Mouse (Mus musculus) lung, postnatal 36 days (tissue): ENCODE data around the gene Ddx4.
A peak's percentile ranks its signal among the peaks of the same experiment; 100 is the strongest.
"Not testable (repeated sequence)": the region's sequence is repeated elsewhere in the genome, so short reads cannot be mapped to it uniquely, and the experiment has no call there.

ENCODE experiments used
- DNase-seq: peaks from one replicate; pipeline ENCODE4 v3.0.0; 2022; ENCODE audit warnings: mixed read lengths

Ddx4 gene

DNA sequence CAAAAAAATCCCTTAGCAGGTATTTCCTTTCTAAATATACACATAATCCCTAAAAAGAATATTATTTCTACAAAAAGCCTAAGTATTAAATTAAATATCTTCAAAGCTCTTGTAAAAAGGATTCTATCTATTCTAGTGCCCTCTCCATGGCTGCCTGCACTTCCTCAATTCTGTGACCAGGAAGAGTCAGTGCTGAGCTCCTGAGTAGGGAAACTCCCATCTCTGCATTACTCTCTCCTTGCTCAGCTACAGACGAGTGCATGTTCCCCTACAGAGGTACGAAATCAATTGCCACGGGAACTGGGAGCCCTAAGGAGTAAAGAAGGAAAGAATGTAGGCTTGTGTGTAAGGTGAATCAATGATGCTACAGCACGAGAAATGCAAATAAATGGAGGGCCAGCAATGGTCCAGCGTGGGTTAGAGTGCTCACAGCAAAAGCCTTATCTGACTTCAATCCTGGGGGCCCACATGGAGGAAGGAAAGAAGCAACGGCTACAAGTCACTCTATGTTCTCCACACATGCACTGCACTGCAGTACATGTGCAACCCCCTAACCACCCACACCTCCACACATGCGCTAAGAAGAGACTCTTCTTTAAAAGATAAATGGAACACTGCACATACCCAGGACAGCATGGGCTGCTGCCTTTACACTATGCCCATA, 17.0 kb downstream of the Ddx4 start:
- no peak for DNase-seq

DNA sequence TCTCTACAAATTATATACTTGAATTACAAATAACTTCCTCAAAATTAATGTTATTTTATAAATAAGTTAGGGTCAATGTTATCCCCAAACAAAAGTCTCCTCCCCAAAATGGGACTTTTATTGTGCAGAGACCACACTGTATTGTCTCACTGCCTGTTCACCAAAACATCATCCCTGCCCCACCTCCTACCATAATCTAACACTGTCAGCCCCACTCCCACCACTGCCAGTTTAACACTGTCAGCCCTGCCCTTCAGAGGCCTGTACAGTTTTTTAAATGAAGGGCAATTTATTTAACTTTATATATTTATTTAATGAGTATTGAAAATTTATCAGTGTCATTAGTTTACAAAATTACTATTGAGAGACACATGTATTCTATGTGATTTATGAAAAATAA, 26.7 kb downstream of the Ddx4 start:
- no peak for DNase-seq

GRCm38 (mm10) chr13:112624622-112625021, 27.7 kb downstream of the Ddx4 start:
- DNase-seq: no peak

DNA sequence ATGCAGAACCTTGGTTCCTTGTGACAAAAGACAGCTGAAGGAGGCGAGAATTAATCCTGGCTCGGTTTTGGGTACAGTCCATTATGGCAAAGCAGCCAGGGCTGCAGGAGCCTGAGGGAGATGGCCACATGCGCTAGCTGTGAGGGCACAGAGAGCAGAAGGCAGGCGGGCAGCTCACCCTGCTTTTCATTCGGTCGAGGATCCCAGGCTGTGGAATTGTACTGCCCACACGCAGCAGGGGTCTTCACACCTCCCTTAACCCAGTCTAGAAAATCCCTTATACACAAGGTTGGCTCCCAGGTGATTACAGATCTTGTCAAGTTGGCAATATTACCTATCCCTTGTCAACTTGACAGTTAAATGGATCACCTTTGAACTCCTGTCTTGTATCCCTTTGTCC, 28.6 kb downstream of the Ddx4 start:
- no peak for DNase-seq

DNA sequence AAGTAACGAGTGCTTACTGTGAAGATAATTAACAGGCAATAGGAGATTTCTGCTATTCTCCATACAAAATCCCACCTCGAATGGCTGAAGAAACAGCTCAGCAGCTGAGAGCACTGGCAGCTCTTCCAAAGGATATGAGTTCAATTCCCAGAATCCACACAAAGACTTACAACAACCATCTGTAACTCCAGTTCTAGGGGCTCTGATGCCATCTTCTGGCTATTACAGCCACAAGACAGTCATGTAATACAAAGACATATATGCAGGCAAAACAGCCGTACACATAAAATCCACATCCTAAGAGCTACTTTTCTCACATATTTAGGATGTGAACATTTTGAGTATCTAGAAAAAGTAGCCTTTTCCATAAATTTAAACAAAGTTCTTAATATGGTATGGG, 30.7 kb downstream of the Ddx4 start:
- DNase-seq: peak; percentile 7

DNA sequence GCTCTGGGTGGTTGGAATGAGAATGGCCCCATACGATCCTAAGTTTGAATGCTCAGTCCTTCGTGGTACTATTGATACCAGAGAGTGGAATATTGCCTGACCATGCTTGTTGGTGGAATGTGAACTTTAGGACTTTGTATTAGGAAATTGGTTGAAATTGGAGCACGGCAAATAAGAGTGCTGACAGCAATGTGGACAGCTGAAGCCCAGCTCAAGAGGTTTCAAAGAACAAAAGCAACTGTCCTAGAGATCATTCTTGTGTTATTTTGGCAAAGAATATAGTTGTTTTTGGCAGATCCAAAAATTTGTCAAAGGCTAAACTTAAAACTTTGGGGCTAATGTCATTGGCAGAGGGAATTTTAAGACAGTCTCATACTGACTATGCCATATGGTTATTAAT, 43.7 kb downstream of the Ddx4 start:
- DNase-seq: no peak

DNA sequence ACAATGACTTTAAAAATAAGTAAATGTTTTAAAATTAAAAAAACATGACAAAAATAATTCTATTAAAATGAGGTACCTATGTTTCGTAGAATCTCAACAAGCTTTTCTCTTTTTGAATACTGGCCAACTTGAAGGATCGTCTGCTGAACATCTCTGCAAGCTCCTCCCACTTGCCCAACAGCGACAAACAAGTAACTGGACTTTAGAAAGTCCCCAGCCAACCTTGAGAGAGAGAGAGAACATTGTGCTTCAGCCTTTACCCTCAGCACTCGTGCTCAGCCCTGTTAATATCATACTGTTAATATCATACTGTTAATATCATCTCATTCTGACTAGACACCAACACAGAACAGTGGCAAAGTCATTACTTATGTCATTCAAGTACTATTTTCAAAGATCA, 47.9 kb downstream of the Ddx4 start:
- no peak for DNase-seq

GRCm38 (mm10) chr13:112603839-112604238, 48.4 kb downstream of the Ddx4 start:
- DNase-seq: no peak

- no peak for DNase-seq
Observed at GRCm38 (mm10) chr13:112602607-112603006, 49.7 kb downstream of the Ddx4 start.

GRCm38 (mm10) chr13:112594260-112594659, 58.0 kb downstream of the Ddx4 start, which contains the start of gene Il31ra:
Il31ra (minus strand) TSS chr13:112594360.
- DNase-seq: not testable (repeated sequence)

DNA sequence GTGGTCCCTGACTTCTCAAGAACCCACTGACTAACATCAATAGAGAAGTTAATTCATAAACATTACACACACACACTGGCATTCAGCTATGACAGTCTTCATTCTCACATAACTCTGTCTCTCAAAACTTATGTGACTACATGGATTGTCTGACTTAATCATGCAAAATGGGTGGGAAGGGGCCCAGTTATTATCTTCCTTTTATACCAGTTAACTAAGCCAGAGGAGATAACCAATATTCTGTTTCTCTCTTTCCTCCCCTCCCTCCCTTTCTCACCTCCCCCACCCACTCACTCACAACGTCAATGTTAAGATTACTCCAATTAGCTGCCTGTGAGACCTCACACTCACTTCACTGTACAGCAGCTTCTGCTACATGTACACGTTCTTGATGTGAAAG, 62.0 kb downstream of the Ddx4 start:
- no peak for DNase-seq

- DNase-seq: no peak
Observed at GRCm38 (mm10) chr13:112589625-112590024, 62.6 kb downstream of the Ddx4 start.

DNA sequence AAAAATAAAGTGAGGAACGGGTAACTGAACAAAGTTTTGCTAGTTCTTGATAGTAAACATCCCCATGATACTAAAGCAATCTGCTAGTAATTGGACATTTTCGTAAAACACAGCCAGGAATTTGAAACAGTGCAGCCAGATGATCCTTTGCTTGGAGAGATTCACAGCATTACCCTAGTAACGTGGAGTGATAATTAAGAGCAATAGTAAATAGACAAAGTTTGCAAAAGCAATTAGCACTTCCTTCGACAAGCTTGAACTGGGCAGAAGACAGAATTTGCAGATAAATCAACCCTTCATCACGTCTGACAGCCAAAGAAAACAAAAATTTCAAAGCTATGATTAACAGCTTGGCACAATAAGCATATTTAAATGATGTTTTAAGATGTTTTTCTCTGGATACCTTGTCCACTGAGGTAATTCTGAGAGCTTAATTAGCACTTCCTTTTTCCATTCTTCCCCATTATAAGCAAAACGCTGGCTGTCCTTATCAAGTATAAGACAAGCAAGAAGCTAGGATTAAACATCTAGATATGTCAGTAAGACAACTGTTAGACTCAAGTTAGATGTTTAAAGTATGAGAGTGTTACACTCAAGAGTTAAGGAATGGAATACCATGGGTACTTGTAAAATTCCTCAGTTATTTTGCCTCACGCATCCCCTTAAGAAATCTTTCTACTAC, 67.6 kb downstream of the Ddx4 start:
- DNase-seq: no peak

DNA sequence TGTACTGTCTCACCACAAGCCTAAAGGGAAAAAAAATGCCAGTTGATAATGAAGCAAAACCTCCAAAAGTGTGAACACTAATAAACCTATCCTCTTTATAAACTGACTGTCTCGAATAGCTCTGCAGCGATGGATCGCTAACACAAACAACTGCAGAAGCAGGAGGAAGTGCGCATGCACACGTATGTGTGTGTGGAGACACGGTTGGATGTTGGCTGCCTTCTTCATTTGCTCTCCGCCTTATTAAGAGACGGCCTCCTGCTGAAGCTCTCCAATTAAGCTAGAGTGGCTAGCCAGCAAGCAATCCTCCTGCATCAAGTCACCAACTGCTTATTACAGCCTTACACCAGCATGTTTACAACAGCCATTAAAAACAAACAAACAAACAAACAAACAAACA, 70.0 kb downstream of the Ddx4 start:
- DNase-seq: no peak

DNA sequence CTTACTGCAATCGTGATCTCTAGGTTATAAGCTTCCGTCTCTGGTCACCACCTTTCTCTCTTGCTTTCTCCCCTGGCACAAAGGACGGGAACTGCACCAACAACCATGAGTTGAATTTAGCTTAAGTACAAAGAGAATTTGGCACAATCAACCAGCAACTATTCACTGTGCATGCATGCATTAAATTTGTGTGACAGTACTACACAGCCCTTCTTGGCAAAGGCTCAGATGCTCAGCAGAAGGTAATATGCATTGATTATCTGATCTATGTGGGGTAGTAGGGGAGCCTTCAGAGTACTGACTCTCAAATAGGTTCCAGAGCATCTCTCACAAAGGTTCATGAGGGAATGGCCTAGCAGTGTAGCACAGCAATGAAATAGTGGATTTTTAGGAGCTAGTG, 70.5 kb downstream of the Ddx4 start:
- DNase-seq: no peak

GRCm38 (mm10) chr13:112580590-112581320, 71.5 kb downstream of the Ddx4 start:
- no peak for DNase-seq

GRCm38 (mm10) chr13:112578041-112578440, 74.2 kb downstream of the Ddx4 start:
- DNase-seq: peak; percentile 99

DNA sequence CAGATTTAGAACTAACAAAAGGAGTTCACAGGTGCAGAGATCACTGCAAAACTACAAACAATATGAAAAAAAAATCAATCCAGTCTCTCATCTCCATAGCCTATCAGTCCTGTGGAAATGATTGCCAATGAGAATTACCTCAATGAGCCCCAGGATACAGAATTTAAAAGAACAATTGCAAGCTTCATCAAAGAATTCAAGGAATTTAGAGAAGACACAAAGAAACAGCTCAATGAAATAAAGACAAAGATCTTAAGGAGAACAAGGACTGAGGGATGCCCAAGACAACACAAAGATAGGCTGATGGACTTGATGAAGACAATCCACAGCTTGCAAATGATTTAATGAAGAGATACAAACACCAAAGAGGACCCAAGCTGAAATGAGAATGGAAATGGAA, 78.5 kb downstream of the Ddx4 start:
- DNase-seq: no peak

DNA sequence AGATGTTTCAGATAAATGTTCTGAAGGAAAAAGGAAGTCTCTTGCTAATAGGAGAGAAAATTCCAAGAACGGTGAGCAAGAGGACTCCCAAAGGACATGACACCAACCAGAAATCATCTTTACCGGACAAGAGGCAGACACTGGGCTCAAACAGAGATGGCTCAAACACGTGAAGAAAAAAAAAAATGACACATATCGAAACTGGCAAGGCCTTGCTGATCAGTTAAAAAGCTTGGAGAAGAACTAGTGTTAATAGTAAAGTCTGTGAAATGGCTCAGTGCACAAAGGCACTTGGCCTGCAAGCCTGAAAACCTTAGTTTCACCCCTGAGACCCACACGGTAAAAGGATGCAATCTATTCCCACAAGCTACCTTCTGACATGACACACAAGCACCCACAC, 81.5 kb downstream of the Ddx4 start:
- DNase-seq: no peak

GRCm38 (mm10) chr13:112569606-112570005, 82.7 kb downstream of the Ddx4 start:
- no peak for DNase-seq

- no peak for DNase-seq
Observed at GRCm38 (mm10) chr13:112560554-112561138, 91.6 kb downstream of the Ddx4 start.

DNA sequence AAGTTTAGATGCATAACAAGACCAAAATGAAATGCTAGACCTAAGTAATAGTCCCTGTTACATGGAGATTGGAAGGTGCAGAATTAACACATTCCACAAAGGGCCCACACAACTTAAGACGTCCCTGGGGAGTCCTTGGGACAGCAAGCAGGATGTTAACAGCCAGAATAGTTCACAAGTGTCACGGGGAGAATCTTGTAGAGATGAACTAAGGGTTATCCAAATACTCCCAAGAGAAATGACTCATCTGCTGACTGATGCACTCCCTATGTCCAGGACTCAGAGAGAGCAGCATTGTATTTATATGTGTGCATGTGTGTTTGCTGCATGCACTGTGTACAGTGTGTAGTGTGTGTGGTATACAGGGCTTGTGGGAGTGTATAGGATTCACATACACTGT, 95.8 kb downstream of the Ddx4 start:
- no peak for DNase-seq

- DNase-seq: no peak
Observed at GRCm38 (mm10) chr13:112553304-112553703, 99.0 kb downstream of the Ddx4 start.
